Mouse (Mus musculus) T-helper 1 cell (primary cell): ENCODE data around the gene Pp2d1.
"Not testable (repeated sequence)": the region's sequence is repeated elsewhere in the genome, so short reads cannot be mapped to it uniquely, and the experiment has no call there.

Source experiments
- in situ Hi-C: fragments of 300-600 bp; cut with MboI, MseI; formaldehyde crosslinking; loops from one replicate; pipeline ENCODE4 v1.15.1; 2025; ENCODE audit warnings: high pct_unique_total_duplicates

Gene Pp2d1

GRCm38 (mm10) chr17:53539351-53539750 is at the start of gene Pp2d1:
Gene Pp2d1, minus strand, starts transcription at chr17:53539451.
- in situ Hi-C loops = not testable (repeated sequence)

GRCm38 (mm10) chr17:53588097-53588855 is 49.0 kb upstream of the Pp2d1 start:
- in situ Hi-C loops = no loop called here

GRCm38 (mm10) chr17:53587074-53587851 is 48.0 kb upstream of the Pp2d1 start:
- in situ Hi-C loops = no loop called here

- in situ Hi-C loops = no loop called here
Measured at GRCm38 (mm10) chr17:53583846-53584579, 44.8 kb upstream of the Pp2d1 start.

- in situ Hi-C loops = no loop called here
Measured at GRCm38 (mm10) chr17:53582805-53583204, 43.6 kb upstream of the Pp2d1 start.

- in situ Hi-C loops = no loop called here
Measured at GRCm38 (mm10) chr17:53582026-53582585, 42.9 kb upstream of the Pp2d1 start.

GRCm38 (mm10) chr17:53580237-53580636 is 41.0 kb upstream of the Pp2d1 start:
- in situ Hi-C loops = no loop called here

GRCm38 (mm10) chr17:53579612-53580011 is 40.4 kb upstream of the Pp2d1 start:
- in situ Hi-C loops = no loop called here

- in situ Hi-C loops = no loop called here
Measured at GRCm38 (mm10) chr17:53578776-53579175, 39.5 kb upstream of the Pp2d1 start.

- in situ Hi-C loops = no loop called here
Measured at GRCm38 (mm10) chr17:53578249-53578648, 39.0 kb upstream of the Pp2d1 start.

GRCm38 (mm10) chr17:53577754-53578153 is 38.5 kb upstream of the Pp2d1 start:
- in situ Hi-C loops = no loop called here

GRCm38 (mm10) chr17:53577151-53577550 is 37.9 kb upstream of the Pp2d1 start:
- in situ Hi-C loops = no loop called here

- in situ Hi-C loops = no loop called here
Measured at GRCm38 (mm10) chr17:53573019-53573556, 33.8 kb upstream of the Pp2d1 start.

GRCm38 (mm10) chr17:53570932-53571331 is 31.7 kb upstream of the Pp2d1 start:
- in situ Hi-C loops = not testable (repeated sequence)

GRCm38 (mm10) chr17:53570361-53570875 is 31.2 kb upstream of the Pp2d1 start:
- in situ Hi-C loops = no loop called here

GRCm38 (mm10) chr17:53569829-53570228 is 30.6 kb upstream of the Pp2d1 start:
- in situ Hi-C loops = no loop called here

- in situ Hi-C loops = no loop called here
Measured at GRCm38 (mm10) chr17:53568734-53569386, 29.6 kb upstream of the Pp2d1 start.

- in situ Hi-C loops = no loop called here
Measured at GRCm38 (mm10) chr17:53568118-53568517, 28.9 kb upstream of the Pp2d1 start.

GRCm38 (mm10) chr17:53567346-53568101 is 28.3 kb upstream of the Pp2d1 start:
- in situ Hi-C loops = no loop called here

- in situ Hi-C loops = no loop called here
Measured at GRCm38 (mm10) chr17:53566919-53567345, 27.7 kb upstream of the Pp2d1 start.
